Mouse (Mus musculus): ENCODE results near the gene Sfpq. TPM values are rescaled to one million over a fixed set of nuclear protein-coding genes. Genes with fewer than 3 reads are reported as not detected.

Sfpq gene
- polyA plus RNA-seq, 1 experiment, result 44.1 TPM

- TF ChIP-seq POLR2A (IDR thresholded peaks at IDR 0.05; ENCODE audit: borderline replicate concordance, extremely low read depth, low read depth, low read length), result no peak
- no peak for TF ChIP-seq CTCF (IDR thresholded peaks at IDR 0.05; ENCODE audit: insufficient read depth, low read length)
- 14% methylated on average over 1 of the region's 1 CpGs for WGBS
- no peak for DNase-seq
- Histone ChIP-seq H3K4me3 (replicated peaks; ENCODE audit: extremely low read depth, low read depth, low read length) (no peak overlapping the region), H3K4me1 (ENCODE audit: control insufficient read depth, insufficient read depth, low read length) (peaks cover 24% of the 10 kb centered on the region)
Observed at GRCm38 (mm10) chr4:127024240-127024639, 3.1 kb downstream of the Sfpq start.

GRCm38 (mm10) chr4:127026826-127027225, 5.7 kb downstream of the Sfpq start:
- WGBS, result 65% methylated on average over 4 of the region's 4 CpGs
- DNase-seq, result no peak
- no peak overlapping the region for H3K4me3 ChIP-seq (replicated peaks; ENCODE audit: extremely low read depth, low read depth, low read length)
- TF ChIP-seq POLR2A (IDR thresholded peaks at IDR 0.05; ENCODE audit: borderline replicate concordance, extremely low read depth, low read depth, low read length), result no peak
- TF ChIP-seq CTCF (IDR thresholded peaks at IDR 0.05; ENCODE audit: insufficient read depth, low read length), result no peak
- peaks cover 22% of the 10 kb centered on the region for H3K4me1 ChIP-seq (ENCODE audit: control insufficient read depth, insufficient read depth, low read length)

- 50% methylated on average over 4 of the region's 4 CpGs for WGBS
- H3K4me1 ChIP-seq (ENCODE audit: control insufficient read depth, insufficient read depth, low read length), result peaks cover 22% of the 10 kb centered on the region
- no peak for DNase-seq
- TF ChIP-seq CTCF (IDR thresholded peaks at IDR 0.05; ENCODE audit: insufficient read depth, low read length), result no peak
- TF ChIP-seq POLR2A (IDR thresholded peaks at IDR 0.05; ENCODE audit: borderline replicate concordance, extremely low read depth, low read depth, low read length), result no peak
- H3K4me3 ChIP-seq (replicated peaks; ENCODE audit: extremely low read depth, low read depth, low read length), result no peak overlapping the region
Observed at GRCm38 (mm10) chr4:127027228-127028190, 6.4 kb downstream of the Sfpq start.

- 82% methylated on average over 3 of the region's 3 CpGs for WGBS
- no peaks in the 10 kb centered on the region for H3K4me1 ChIP-seq (ENCODE audit: control insufficient read depth, insufficient read depth, low read length)
- DNase-seq, result no peak
- no peak overlapping the region for H3K4me3 ChIP-seq (replicated peaks; ENCODE audit: extremely low read depth, low read depth, low read length)
- no peak for TF ChIP-seq CTCF (IDR thresholded peaks at IDR 0.05; ENCODE audit: insufficient read depth, low read length)
- no peak for TF ChIP-seq POLR2A (IDR thresholded peaks at IDR 0.05; ENCODE audit: borderline replicate concordance, extremely low read depth, low read depth, low read length)
Observed at GRCm38 (mm10) chr4:127037158-127037557, 16.0 kb downstream of the Sfpq start.

GRCm38 (mm10) chr4:127037908-127038827, 17.0 kb downstream of the Sfpq start:
- Histone ChIP-seq H3K4me3 (replicated peaks; ENCODE audit: extremely low read depth, low read depth, low read length) (no peak overlapping the region), H3K4me1 (ENCODE audit: control insufficient read depth, insufficient read depth, low read length) (no peaks in the 10 kb centered on the region)
- DNase-seq, result no peak
- 76% methylated on average over 8 of the region's 8 CpGs for WGBS
- TF ChIP-seq CTCF (IDR thresholded peaks at IDR 0.05; ENCODE audit: insufficient read depth, low read length) (no peak), POLR2A (IDR thresholded peaks at IDR 0.05; ENCODE audit: borderline replicate concordance, extremely low read depth, low read depth, low read length) (no peak)

- TF ChIP-seq CTCF (IDR thresholded peaks at IDR 0.05; ENCODE audit: insufficient read depth, low read length) (no peak), POLR2A (IDR thresholded peaks at IDR 0.05; ENCODE audit: borderline replicate concordance, extremely low read depth, low read depth, low read length) (no peak)
- no peak overlapping the region for H3K4me3 ChIP-seq (replicated peaks; ENCODE audit: extremely low read depth, low read depth, low read length)
- no peaks in the 10 kb centered on the region for H3K4me1 ChIP-seq (ENCODE audit: control insufficient read depth, insufficient read depth, low read length)
- DNase-seq, result no peak
- WGBS, result 87% methylated on average over 3 of the region's 3 CpGs
Observed at GRCm38 (mm10) chr4:127038828-127039349, 17.8 kb downstream of the Sfpq start.

- TF ChIP-seq CTCF (IDR thresholded peaks at IDR 0.05; ENCODE audit: insufficient read depth, low read length) (no peak), POLR2A (IDR thresholded peaks at IDR 0.05; ENCODE audit: borderline replicate concordance, extremely low read depth, low read depth, low read length) (no peak)
- Histone ChIP-seq H3K4me1 (ENCODE audit: control insufficient read depth, insufficient read depth, low read length) (no peaks in the 10 kb centered on the region), H3K4me3 (replicated peaks; ENCODE audit: extremely low read depth, low read depth, low read length) (no peak overlapping the region)
- DNase-seq, result no peak
- 65% methylated on average over 3 of the region's 3 CpGs for WGBS
Observed at GRCm38 (mm10) chr4:127039871-127040483, 18.9 kb downstream of the Sfpq start.

GRCm38 (mm10) chr4:127043540-127043939, 22.4 kb downstream of the Sfpq start:
- TF ChIP-seq CTCF (IDR thresholded peaks at IDR 0.05; ENCODE audit: insufficient read depth, low read length), result no peak
- no peak for TF ChIP-seq POLR2A (IDR thresholded peaks at IDR 0.05; ENCODE audit: borderline replicate concordance, extremely low read depth, low read depth, low read length)
- WGBS, result 85% methylated on average over 4 of the region's 4 CpGs
- no peak for DNase-seq
- H3K4me1 ChIP-seq (ENCODE audit: control insufficient read depth, insufficient read depth, low read length), result no peaks in the 10 kb centered on the region
- no peak overlapping the region for H3K4me3 ChIP-seq (replicated peaks; ENCODE audit: extremely low read depth, low read depth, low read length)

- H3K4me1 ChIP-seq (ENCODE audit: control insufficient read depth, insufficient read depth, low read length), result no peaks in the 10 kb centered on the region; the same call in 1 of the 2 replicates
Observed at GRCm38 (mm10) chr4:127051121-127051520, 30.0 kb downstream of the Sfpq start.

More at GRCm38 (mm10) chr4:127051121-127051520, 30.0 kb downstream of the Sfpq start:
- no peak for DNase-seq
- no peak overlapping the region for H3K4me3 ChIP-seq (replicated peaks; ENCODE audit: extremely low read depth, low read depth, low read length)
- TF ChIP-seq CTCF (IDR thresholded peaks at IDR 0.05; ENCODE audit: insufficient read depth, low read length), result no peak
- TF ChIP-seq POLR2A (IDR thresholded peaks at IDR 0.05; ENCODE audit: borderline replicate concordance, extremely low read depth, low read depth, low read length), result no peak
- WGBS, result 85% methylated on average over 8 of the region's 8 CpGs

Measured in lung, adult 2 months (tissue).